Mouse (Mus musculus) hindbrain, postnatal 0 days (tissue): ENCODE measurements at regions not wholly inside any gene's neighbourhood (a gene's known extent, or its start where the extent isn't known, plus 50 kb on each side); places are given as distances from the start of the nearest gene placed in this dataset.
"Not testable (repeated sequence)": the region's sequence is repeated elsewhere in the genome, so short reads cannot be mapped to it uniquely, and the experiment has no call there.

Source experiments
- ATAC-seq: fragments of 200-750 bp; cut with Nextera tagmentation; 2 replicates; pipeline ENCODE4 v1.8.0; 2017; ENCODE audit warnings: mild to moderate bottlenecking, moderate TSS enrichment, moderate library complexity
- DNase-seq: peaks from one replicate; pipeline ENCODE4 v3.0.0-alpha.2; 2015; ENCODE audit warnings: low spot score
- H3K27ac ChIP-seq: fragments of 300-500 bp; sonication (generic); 2 replicates; pipeline ENCODE4 v1.5.1; 2014; ENCODE audit warnings: mild to moderate bottlenecking
- H3K27me3 ChIP-seq: fragments of 300-500 bp; sonication (generic); 2 replicates; pipeline ENCODE4 v1.6.1; 2014; ENCODE audit warnings: low read length, mixed read lengths; ENCODE audit not compliant: insufficient read depth
- H3K36me3 ChIP-seq: fragments of 300-500 bp; sonication (generic); 2 replicates; pipeline ENCODE4 v1.6.1; 2014; ENCODE audit warnings: low read length, mixed read lengths; ENCODE audit not compliant: insufficient read depth
- H3K4me1 ChIP-seq: fragments of 300-500 bp; sonication (generic); 2 replicates; pipeline ENCODE4 v1.6.1; 2014; ENCODE audit warnings: antibody characterized with exemption, low read length, mixed read lengths; ENCODE audit not compliant: insufficient read depth
- H3K4me2 ChIP-seq: fragments of 300-500 bp; sonication (generic); 2 replicates; pipeline ENCODE4 v1.6.1; 2014; ENCODE audit warnings: low read depth, mild to moderate bottlenecking, low read length, moderate library complexity, mixed read lengths
- H3K4me3 ChIP-seq: fragments of 300-500 bp; sonication (generic); 2 replicates; pipeline ENCODE4 v1.5.1; 2014; ENCODE audit warnings: low read length
- H3K9ac ChIP-seq: fragments of 300-500 bp; sonication (generic); replicated peaks from 2 replicates; pipeline ENCODE4 v1.6.1; 2014; ENCODE audit warnings: mild to moderate bottlenecking, low read length, moderate library complexity, mixed read lengths
- H3K9me3 ChIP-seq: fragments of 300-500 bp; sonication (generic); 2 replicates; pipeline ENCODE4 v1.6.1; 2016; ENCODE audit warnings: low read length, mixed read lengths
- CTCF ChIP-seq: IDR thresholded peaks from 2 replicates; pipeline ENCODE4 v1.5.1; 2016; ENCODE audit warnings: antibody characterized with exemption, control low read depth, low read depth
- WGBS: fragments of 180-500 bp; shearing (Covaris S2); extraction: QIAGEN DNeasy Blood & Tissue Kit; methylation state at CpG from one replicate; pipeline ENCODE4 v1.1.7; 2014; 5-methylcytosine and 5-hydroxymethylcytosine counted together

DNA sequence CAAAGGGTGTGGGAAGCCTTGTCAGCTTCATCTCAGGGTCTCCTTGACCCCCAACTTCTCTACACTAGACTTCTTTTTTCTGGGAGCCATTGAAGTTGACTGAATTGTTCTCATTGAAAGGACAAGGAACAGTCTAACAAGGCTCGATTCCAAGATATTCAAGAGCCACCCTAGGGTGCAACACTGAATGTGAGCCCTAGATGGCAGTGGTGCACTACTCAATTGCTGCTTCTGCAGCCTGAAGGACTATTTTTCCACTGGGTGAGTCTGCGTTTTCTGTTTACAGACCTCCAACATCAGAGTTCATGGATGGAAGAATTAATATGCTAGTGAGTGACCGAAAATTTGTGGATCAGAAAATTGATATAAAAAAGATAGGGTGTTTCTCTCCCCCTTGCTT, 161.5 kb downstream of the Hpcal1 start:
- not testable (repeated sequence) for H3K9me3 ChIP-seq, H3K4me1 ChIP-seq, H3K4me3 ChIP-seq, H3K27ac ChIP-seq, H3K27me3 ChIP-seq, H3K4me2 ChIP-seq, H3K36me3 ChIP-seq, ATAC-seq, H3K9ac ChIP-seq
- peak; percentile 80 for TF ChIP-seq CTCF
- DNase-seq = peak; percentile 71
- WGBS = 44% methylated on average over 3 of the region's 3 CpGs

DNA sequence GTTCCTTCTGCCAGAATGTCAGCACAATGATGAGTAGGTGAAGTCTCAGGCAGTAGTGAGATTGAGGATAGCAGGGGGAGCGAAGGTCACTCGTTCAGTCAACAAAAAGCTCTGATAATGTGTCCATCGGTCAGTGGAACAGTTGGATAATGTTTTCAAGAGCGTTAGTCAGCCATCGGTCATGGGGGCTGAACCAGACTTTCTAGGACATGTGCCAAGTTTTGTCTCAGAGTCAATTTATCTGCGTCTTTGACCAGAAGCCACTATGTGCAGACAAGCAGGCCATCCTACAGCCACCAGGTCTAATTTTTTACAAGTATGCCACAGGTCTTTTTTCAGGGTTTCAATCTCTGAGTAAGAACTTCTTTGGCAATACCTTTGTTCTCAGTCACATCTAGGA, 181.8 kb downstream of the Hpcal1 start:
- H3K27me3 ChIP-seq, H3K9ac ChIP-seq, H3K4me2 ChIP-seq, H3K9me3 ChIP-seq, H3K4me1 ChIP-seq, H3K27ac ChIP-seq, DNase-seq, H3K4me3 ChIP-seq, ATAC-seq, H3K36me3 ChIP-seq: not testable (repeated sequence)
- WGBS = 81% methylated on average over 6 of the region's 6 CpGs

DNA sequence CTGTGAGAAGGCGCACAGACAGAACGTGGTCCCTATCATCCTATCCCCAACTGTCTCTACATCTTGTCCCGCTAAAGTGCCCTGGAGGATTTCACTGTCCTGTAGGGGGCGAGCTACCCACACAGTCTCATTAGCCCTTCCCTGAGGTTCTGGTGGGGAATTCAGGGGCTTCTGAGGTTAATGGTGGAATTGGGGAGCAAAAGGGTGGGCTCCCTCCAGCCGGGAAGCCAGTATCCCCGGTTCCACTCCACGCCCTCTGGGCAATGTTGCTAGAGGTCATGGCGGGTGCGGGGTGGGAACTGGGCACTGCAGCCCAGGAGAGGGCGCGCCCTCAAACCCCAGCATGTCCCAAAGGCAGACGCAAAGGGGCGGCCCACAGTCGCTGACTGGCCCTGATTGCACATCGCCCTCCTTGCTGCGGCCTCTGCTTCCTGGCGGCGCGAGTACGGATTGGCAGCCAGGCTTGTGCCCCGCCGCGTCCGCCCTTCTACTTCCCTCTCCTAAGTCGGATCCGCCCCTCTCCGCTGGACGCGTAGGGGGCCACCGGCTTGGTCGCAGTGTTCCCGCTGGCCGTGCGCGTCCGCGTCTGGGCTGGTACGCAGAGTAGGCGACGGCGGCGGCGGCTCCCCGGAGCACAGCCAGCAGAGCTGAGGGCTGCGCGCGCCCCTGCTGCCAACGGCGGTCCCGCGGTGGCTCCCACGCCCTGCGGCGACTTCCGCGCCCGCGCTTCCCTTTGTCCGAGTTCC, 190.9 kb downstream of the Hpcal1 start:
- ATAC-seq (peak; percentile 100), DNase-seq (peak; percentile 94)
- Histone ChIP-seq H3K4me2 (peak overlapping the region; percentile 51), H3K4me1 (no peaks in the 10 kb centered on the region), H3K27ac (peak overlapping the region; percentile 92), H3K27me3 (no peaks in the 10 kb centered on the region), H3K36me3 (no peaks in the 10 kb centered on the region), H3K4me3 (peak overlapping the region; percentile 79), H3K9ac (peak overlapping the region; percentile 84), H3K9me3 (0 out of 2 replicates have a peak, but pooled peaks cover 2% of the 10 kb centered on the region)
- peak; percentile 68 for TF ChIP-seq CTCF
- WGBS = 1% methylated on average over 59 of the region's 59 CpGs

DNA sequence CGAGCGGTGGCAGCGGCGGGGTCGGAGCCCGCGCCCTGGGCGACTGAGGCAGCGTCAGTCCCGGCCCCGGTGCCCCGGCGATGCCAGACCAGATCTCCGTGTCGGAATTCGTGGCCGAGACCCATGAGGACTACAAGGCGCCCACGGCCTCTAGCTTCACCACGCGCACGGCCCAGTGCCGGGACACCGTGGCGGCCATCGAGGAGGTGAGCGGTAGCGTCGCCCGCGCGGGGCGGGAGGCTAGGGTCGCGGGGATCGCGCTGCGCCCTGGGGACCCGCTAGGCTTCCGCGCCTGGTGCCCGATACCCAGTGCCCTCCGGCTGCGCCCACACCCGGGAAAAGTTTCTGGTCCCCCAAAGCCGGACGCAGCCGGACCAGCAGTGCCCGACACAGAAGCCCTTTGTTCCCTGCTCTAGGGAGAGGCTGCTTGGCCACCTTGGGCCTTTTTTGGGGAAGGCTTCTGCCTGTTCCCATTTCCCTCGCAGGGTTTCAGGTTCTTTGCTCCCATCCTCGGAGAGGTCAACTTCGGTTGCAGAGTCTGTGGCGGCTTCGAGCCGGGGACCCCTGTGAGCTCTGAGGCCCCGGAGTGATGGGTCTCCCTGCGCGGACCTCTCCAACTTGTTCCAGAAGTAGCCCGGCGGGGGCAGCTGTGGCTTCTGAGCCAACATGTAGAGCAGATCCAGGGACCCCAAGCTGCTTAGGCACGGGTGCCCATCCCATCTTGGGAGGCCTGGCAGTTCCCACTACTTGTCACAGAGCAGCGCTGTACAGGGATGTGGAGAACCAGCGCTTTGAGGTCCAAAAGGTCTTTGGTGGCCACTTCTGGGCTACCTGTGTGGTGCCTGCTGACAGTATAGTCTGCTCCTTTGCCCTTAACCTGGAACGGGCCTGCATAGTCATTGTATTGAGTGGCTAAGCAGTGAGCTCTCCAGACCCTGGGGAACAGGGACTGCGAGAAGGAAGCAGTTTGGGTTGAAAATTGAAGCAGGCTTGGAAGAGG, 191.8 kb downstream of the Hpcal1 start:
- ATAC-seq, DNase-seq, H3K36me3 ChIP-seq, H3K27me3 ChIP-seq, H3K4me1 ChIP-seq, H3K9me3 ChIP-seq: not testable (repeated sequence)
- H3K9ac ChIP-seq = peak overlapping the region; percentile 84
- peak overlapping the region; percentile 92 for H3K27ac ChIP-seq
- H3K4me3 ChIP-seq = peak overlapping the region; percentile 79
- H3K4me2 ChIP-seq = peak overlapping the region; percentile 51
- whole genome bisulfite sequencing = 1% methylated on average over 52 of the region's 65 CpGs

DNA sequence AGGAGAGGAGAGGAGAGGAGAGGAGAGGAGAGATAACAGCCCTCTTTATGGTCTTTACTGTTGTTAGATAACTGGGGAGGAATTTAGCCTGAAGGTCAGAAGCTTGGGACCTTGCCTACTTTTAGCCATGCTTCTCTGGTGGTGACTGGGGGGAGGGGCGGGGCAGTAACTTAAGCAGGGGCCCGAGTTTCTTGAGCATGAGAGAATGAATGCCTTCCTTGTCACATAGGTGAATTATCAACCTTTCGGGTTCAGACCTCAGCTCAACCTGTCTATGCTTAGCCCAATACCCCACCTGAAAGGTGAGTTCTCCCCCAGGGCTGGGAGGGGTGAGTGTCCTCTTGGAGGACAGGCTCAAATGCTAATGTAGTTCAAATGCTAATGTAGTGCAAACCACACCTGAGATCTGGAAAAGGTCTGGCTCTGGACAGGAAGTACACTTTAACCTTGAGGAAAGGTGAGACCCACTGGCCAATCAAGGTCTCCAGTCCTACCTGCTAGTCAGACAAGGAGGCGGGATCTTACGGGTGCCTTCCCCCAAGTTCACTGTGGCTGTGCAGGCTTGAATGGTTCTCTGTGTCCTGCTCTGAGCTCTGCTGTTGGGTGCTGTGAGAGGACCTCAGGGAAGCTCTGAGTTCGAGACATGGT, 201.1 kb downstream of the Hpcal1 start:
- not testable (repeated sequence) for ATAC-seq, H3K27me3 ChIP-seq, H3K4me3 ChIP-seq, H3K4me2 ChIP-seq, H3K27ac ChIP-seq, H3K36me3 ChIP-seq, H3K9me3 ChIP-seq, DNase-seq, H3K4me1 ChIP-seq, H3K9ac ChIP-seq
- 98% methylated on average over 6 of the region's 6 CpGs for whole genome bisulfite sequencing

DNA sequence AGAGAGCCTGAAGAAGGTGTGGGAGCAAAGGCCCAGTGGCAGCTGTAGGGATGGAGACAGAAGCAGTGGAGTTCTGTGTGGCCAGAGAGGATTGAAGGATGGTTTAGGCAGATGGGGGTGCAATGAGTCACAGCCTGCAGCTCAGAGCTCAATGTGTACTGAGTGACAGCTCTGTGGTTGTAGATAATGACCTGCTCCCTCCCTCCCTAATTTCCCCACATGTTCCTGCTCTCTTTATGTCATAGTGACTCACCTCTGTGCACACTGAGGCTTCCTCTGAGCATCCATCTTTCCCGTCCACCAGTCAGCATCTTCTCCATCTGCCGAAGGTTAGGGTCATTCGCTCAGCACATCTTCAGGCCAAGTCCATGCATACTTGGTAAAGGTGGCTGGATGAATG, 222.4 kb downstream of the Hpcal1 start:
- H3K9me3 ChIP-seq, H3K27ac ChIP-seq, ATAC-seq, H3K9ac ChIP-seq, H3K4me1 ChIP-seq, H3K36me3 ChIP-seq, H3K4me3 ChIP-seq, H3K4me2 ChIP-seq, DNase-seq, H3K27me3 ChIP-seq: not testable (repeated sequence)
- 96% methylated on average over 3 of the region's 3 CpGs for WGBS
